Mouse (Mus musculus) cerebellum, postnatal 14 days (tissue): Measurements from ENCODE around the gene Ndufv2.
A peak's percentile ranks its signal among the peaks of the same experiment; 100 is the strongest.

ENCODE experiments used
- DNase-seq, 2 experiments: peaks; one replicate each; pipeline ENCODE4 v3.0.0; 2021; ENCODE audit warnings: mixed read lengths in 2 of 2

Ndufv2 gene

DNA sequence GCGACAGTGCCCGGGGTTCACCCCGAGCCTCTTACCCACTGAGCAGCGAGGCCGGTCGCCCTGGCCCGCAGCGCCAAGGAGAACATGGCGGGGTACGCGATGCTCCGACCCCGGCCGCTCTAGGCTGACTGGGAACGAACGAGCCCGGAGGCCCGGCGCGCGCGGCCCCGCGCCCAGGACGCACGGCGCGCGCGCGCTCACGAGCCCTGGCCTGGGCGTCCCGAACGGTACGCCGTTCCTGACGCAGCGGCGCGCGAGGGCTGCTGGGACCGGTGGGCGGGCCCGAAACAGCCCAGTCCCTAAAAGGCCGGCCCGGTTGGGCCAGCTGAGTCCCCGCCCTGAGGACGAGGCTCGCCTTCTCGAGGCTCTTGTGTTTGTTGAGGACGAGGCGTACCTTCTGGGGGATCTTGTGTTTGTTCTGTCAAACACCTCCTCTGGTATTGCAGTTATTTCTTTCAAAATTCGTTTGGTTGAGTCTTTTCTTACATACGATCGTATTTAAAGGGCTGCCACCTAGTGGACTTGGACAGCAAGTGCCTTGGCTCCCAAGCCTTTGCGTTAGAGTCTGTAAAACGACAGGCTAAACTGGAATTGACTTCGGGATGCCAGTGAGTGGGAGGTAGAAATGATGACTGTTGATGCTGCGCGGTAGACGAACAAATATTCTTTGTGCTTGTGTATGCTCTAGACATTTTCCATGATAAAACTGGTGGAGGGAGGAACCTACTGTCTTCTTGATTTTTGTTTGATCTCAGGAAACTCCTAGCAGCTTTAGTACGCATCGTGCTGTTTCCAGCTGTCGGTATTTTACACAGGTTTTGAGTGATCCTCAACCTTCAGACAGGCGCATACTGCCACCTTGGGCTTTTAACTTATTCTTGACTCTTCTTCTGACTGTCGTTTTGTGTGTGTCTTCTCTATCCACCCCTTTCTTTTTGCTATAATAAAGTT is at the start of gene Ndufv2:
TSS of gene Ndufv2 (minus strand) at position 180 of the 951 bp plus-strand sequence.
- DNase-seq: peak; percentile 95 to 96

DNA sequence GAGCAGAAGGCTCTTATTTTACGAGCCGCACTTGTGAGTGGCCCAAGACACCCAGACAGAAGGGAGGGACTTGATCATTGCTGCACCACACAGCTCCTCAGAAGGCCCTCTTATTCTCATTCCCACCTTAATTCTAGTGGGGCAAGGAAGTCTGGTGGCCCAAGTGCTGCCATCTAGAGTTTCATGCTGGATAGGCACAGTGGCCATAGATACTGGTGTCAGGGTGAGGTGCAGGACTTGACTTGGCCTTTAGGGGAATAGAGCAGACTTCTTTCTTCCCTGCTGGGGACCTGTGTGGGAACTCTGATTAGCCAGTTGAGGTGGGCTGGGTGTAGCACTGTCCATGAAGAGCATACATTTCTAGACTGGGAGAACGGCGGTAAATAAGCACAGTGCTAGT is 29.9 kb upstream of the Ndufv2 start:
- no peak for DNase-seq

DNA sequence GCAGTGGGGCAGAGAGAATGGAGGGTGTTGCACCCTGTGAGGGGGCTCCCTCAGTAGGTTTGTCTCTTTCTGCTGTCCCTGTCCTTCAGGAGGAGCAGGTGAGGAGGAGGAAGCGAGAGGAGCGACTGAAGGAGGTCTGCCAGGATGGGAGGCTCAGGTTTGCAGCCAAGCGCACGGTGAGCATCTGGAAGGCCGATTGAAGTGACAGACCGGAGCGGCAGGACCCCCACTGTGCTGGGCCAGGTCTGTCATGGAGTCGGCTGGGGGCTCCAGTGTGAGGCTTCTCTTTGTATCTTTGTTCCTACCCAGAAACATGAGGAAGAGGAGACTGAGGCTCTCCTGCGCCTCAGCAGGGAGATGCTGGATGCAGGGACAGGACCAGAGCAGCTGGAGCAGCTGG is 29.0 kb upstream of the Ndufv2 start:
- peak; percentile 52 to 57 for DNase-seq

DNA sequence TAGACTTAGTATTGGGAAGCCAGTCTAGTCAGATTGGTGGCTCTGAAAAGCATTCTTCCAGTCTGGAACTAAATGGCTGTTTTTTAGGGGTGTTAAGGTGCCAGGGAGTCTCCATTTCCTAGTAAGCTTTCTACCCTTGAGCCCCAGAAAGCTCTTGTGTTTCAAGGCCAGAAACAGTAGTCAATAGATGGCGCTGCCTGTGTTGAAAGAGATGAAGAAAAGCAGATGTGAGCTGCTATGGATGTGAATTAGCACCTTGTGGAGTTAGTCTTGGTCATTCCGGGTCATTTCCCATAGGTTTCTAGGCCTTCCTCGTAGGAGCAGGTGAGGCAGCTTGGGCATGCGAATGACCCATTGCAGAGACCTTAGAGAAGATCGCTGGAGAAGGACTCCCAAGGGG is 23.9 kb upstream of the Ndufv2 start:
- DNase-seq: no peak

DNA sequence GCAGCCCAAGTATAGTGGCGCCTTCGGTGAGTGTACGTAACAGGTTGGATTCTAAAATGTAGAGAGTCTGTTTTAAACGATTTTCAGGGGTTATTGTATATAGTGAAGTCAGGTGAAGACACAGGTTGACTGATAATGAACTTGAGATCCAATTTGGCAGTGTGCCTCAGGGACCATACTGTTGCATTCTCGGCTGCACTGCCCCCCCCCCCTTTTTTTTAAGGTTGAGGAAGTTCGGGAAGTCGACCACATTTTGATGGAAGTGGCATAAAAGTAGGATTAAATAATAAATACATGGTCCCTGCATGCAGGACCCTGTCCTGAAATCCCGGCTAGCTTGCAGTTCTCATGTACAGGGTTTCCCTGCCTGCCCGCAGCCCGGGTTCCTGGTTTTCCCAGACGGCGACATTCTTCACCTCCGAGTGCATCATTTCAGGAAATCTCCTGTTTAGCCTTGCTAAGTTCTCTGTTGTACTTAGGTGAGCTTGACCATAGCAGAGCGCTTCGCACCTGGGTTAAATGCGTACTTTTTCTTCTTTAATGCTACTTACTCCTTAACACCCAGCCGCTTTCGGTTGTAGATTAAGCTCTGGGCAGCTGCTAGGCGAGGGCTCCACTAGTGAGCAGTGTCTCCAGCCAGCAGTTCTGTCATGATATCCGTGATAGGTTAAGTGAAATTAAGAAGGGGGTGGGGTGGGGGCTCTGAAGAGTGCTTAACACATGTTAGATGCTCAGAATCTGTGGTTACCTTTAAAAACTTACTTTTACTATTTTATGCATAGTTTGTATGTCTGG is 22.7 kb upstream of the Ndufv2 start:
- no peak for DNase-seq

DNA sequence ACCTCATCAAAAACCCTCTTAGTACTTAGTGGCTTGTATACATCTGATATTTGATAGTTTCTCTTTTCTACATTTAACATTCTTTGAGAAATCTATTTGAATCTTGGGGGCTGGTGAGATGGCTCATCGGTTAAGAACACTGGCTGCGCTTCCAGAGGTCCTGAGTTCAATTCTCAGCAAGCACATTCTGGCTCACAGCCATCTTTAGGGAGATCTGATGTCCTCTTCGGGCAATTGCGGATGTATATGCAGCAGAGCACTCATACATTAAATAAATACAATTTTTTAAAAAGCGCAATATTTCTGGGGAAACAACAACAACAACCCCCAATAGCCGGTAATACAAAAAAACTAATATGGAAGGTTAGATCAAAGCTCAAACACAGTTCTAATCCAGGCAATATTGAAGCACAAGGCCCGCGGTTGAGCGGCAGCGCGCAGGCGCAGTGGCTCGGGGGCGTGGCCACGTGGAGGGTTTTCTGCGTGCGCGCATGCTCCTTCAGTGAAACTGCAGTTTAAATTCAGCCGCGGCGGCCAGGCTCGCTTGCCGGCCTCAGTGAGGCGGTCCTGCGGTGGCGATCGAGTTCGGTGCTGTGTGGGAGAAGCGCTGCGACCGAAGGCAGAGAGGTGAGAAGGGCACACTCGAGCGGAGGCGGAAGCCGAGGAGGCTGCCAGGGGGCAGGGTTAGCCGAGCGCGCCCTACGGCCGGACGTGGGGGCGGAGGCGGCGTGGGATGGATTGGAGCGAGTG is 21.9 kb upstream of the Ndufv2 start, which contains the start of gene Ddx11:
TSS of gene Ddx11 (plus strand) at position 455 of the 750 bp plus-strand sequence.
- DNase-seq: peak; percentile 98

DNA sequence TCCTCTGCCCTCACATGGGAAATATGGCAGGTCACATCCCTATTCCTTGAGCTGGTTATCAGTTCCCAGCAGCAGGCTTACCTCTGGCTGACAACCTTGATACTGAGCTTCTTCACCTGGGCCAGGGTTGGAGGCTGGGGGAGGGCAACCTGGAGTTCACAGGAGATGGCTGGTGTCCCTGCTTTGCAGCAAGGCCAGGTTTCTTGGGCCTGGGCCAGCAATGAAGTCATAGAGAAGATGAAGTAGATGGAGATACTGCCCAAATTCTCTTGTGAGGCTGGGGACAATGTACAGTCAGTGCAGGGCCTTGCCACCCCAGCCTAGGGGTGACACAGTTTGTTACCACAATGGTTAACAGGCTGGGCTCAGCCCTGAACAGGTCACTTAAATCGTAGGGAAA is 19.3 kb upstream of the Ndufv2 start:
- DNase-seq: peak in 1 of 2 experiments; percentile 55

DNA sequence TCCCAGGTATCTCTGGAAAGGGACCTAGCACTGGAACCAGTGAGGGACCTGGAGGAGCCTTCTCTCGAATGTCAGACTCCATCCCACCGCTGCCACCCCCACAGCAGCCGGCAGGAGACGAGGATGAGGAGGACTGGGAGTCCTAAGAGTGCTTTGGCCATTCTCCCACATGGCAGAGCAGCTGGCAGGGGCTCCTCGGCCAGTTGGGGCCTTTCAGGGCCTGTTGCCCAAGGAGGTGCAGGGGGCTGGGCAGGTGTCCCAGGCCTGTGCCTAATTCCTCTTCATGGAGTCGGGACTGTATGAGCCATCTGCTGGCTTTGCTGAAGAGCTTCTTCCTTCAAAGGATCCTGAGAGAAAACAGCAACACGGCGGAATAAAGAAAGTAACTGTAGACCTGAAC is 17.6 kb upstream of the Ndufv2 start:
- peak; percentile 48 to 59 for DNase-seq

DNA sequence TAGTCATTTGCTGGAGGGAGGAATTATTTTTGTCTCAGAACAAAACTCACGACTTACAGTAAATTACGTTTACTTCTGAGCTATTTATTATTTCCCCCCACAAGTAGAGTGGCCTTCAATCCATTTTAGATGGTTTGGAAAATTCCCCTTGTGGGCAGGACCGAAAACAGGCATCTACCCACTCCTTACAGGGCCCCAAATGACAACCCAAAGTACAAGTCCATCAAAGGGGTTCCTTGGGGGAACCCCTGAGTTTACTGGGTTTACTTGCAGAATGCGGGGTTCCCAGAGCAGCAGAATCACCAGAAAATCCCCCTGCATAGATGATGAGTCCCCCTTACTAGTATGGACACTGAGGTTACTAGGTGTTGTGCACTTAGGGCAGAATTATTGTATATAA is 10.8 kb upstream of the Ndufv2 start:
- no peak for DNase-seq

DNA sequence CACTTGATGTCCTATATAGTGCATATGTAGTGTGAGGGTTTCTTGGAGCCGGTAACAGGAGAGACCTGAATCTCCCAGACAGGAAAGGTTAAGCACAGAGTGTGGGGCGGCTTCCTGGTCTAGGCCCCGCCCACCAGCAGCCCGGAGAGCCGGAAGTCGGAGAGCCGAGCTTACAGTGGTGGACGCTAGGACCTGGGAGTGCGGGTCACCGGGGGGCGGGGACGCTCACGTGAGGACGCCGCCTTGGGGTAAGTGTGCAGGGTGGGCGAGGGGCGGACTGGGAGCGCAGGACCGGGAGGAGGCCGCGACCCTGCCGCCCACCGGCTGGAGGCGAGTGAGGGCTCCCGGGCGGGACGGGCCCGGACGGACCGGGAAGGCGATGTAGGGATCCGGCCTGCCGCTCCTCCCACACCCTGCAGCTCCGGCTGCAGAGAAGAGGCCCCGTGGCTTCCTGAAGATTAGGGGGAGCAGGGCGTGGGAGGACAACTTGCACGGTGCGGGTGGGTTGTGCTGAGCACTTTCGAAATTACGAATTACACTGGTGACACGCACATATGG is 10.1 kb upstream of the Ndufv2 start, which contains the start of gene Washc1:
TSS of gene Washc1 (plus strand) at position 144 of the 558 bp plus-strand sequence.
- DNase-seq: peak; percentile 92 to 93

DNA sequence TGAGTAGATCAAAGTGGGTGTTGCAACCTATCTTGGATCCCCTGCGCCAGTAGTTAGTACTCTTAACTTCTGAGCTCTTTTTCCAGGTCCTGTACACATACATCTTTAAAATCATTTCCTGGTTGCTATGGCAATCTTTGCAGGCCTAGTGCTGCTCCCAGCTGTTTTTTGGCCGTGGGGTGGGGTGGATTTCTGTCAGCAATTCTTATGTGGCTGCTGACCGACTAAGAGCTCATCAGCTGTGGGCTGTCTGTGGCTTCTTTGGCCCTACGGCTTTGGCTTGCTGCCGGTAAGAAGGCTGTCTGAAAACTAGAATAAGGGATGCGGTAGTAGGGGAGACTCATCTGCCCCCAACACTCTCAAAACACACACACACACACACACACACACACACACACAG is 9.4 kb upstream of the Ndufv2 start:
- peak; percentile 25 to 37 for DNase-seq

DNA sequence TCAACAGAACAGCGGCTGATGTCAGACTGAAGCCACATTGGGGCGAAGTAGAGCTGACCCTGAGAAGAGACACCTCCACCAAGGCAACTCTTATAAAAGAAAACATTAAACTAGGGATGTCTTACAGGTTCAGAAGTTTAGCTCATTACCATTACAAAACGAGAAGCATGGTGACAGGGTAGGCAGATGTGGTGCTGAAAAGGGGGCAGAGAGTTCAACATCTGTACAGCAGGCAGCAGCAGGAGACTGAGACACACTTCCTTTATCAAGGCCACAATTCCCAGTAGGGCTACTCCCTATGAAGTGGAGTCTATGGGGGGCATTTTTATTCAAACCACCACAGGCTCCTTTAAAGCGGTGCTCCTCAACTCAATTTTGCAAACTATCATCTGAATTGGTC is 6.8 kb upstream of the Ndufv2 start:
- no peak for DNase-seq

DNA sequence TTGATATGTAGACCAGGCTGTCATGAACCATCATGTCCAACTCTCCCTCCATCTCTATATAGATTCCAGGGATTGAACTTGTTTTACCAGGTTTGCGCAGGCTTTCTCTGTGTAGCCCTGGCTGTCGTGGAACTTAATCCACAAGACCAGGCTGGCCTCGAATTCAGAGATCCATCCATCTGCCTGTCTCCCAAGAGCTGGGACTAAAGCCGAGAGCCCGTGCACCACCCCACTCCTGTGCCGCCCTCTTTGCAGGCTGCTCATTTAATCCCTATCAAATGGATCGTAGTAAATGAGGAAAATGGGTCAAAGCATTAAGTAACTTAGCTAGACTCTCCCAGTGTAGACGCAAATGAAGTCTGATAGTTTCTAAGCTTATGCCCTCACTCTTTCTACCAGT is 6.1 kb upstream of the Ndufv2 start:
- no peak for DNase-seq

DNA sequence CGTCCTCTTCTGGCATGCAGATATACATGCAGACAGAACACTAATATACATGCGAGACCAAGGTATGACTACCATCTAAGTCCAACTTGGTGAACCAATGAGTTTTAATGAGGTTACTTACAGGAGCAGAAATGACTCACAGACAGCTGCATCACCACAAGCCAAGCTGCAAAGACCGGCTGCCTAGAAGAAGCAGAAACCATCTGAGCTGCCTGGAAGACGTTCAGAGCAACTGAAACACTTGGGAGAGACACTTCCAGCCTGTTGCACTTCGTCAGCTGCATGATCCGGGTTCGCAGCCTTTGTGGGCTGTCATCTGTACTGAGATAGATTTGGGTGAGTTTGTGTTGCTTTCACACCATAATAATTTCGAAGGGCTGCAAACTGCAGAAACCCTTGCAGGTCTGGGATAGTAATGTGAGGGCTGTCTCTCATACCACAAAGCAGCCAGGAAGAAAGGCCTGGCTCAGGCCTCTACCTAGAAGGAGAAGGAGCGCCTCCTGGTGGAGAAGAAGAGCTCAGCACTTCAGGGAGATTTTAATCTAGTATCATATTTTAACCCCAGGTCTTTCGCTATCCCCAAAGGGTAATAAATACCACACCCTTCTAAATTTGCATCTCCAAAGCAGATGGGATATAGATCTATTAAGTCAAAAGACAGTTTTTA is 5.4 kb upstream of the Ndufv2 start:
- DNase-seq: peak; percentile 77 to 88

DNA sequence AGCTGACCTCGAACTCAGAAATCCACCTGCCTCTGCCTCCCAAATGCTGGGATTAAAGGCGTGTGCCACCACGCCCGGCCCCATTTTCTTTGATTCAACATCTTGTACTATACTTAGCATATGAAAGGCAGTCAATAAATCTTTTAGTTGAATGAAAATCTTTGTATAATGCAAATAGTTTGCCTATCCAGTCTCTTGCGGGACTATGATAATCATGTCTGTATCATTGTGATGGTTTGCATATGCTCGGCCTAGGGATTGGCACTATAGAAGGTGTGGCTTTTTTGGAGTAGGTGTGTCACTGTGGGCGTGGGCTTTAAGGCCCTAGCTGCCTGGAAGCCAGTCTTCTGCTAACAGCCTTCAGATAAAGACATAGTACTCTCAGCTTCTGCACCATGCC is 2.7 kb upstream of the Ndufv2 start:
- DNase-seq: no peak

DNA sequence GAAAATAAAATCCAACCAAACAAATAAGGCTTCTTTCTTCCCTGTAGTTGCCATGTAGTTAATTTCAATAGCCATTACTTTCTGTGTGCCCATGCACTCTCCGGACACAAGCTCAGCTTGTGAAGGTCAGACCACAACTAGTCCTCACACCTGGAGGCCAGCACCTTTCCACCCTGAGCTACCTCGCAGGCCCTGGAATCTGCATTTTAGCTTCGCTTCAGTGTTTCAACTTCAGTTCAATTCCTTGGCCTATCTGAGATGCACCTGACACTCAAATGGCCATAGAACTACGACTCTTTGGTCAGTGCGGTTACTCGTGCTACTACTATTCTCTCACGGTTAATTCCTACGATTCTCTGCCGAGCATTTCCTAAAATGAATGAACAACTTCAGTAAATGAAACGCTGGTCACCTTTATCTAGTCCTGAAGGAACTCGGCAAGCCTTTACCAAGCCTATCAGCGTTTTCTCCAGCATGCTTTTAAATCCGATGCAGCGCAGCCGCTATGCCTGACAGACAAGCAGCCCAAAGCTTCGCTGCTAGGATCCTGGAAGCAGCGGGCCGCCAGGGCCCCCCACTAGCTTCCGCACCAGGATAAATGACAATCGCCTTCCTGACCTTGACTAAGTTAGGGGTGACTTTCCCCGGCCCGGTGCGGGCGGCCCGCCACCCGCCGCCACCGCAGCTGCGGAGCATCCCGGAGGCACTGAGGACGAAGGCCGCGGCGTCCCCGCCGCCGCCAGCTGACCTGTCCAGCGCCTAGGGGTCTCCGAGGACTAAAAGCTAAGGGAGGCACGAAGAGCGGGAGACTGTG is 586 bp downstream of the Ndufv2 start:
- no peak for DNase-seq

DNA sequence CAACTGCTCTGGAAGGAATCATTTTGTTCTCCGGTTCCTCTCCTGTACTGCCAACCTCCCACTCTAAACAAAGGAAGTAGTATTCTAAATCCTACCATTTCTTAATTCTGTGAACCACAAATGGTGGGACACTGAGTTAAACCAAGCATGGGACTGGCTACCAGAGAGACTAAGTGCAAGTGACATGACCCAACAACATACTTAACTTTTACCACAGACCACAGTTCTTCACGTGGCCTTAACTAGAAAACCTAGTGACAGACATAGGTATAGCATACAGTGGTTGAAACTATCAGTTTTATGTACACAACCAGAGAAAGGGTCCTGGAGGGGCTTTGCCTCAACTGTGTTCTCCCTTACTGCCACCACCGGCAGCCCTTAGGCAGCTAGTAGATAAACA is 8.7 kb downstream of the Ndufv2 start:
- DNase-seq: no peak

DNA sequence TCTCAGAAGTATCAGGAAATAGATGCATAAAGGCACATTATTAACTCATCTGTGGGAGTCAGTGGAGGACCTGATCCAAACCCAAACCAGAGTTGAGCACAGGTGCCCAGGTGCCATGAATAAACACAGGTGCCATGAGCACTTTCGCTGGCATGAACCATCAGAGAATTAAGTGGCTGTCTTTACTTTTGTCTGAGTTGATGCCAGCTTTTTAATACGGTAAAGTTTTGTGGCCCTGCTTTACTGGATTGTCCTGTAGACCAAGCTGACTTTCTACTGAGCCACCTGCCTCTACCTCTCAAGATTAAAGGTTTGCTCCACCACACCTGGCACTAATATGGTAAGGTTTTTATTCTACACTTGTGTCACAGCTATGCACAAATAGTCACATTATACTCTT is 9.3 kb downstream of the Ndufv2 start:
- DNase-seq: no peak

DNA sequence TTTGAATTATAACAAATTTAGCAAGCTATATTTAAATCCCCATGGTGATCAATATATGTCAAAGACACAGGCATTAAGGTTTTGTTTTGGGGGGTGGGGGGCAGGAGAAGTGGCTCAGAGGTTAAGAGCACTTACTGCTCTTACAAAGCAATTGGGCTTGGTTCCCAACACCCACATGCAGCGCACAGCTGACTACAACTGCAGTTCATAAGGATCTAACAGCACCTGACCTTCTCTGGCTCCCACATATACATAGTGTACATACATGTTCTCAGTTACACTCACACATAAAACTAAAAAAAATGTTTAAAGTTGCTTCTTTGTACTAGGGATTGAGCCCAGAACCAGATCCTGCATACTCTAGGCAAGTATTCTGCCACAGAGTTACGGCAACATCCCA is 10.0 kb downstream of the Ndufv2 start:
- no peak for DNase-seq

DNA sequence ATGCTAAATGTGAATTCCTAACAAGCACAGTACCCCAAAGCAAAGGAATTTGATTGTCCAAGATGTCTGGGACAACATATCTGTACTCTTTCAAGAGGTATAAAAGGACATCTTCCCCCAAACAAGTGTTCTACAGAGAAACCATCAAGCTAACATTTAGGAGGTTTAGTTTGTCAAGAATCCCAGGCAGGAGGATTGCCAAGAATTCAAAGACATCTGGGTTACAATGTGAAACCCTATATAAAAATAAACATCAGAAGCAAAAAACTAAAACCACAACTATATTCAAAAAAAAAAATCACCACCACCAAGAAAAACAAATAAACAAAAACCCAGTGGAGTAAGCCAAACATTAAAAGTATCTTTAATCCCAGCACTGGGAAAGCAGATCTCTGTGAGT is 11.1 kb downstream of the Ndufv2 start:
- no peak for DNase-seq

DNA sequence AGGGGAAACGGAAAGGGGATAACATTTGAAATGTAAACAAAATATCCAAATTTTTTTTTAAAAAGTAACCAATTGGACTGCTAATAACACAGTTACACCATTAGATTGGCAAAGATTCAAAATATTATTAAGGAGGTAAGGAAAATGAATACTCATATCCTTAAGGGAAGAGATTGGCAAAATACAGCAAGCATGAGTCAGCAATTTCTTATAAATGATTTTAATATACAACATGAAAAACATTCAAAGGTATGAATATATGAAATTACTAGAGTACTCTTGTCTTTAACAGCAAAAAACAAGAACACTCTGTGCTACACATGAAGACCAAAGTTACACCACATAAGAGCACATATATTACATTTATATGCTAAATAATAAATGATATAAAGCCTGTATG is 16.3 kb downstream of the Ndufv2 start:
- DNase-seq: no peak
